20 mouse cellular contexts compared by ENCODE assay signal in the genomic region with DNA sequence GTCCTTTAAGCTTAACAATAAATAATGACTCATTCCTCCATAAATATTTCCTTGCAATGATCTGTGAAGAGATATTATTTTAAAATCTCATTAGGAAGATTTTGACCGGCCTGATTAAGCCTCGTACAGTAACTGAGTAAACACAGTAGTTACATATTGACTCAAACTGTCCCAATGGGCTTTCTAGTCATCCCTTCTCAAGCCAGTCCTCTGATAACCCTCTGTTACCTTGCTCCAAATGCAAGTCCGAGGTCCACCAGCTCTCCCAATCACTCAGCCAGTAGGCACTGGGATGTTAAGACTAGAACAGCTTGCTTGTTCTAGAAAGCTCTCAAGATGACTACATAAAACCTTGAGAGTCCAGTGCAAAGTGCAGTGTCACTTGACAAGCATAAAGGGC.
DNase-seq lines count a peak whose midpoint lies in the region; ATAC-seq and TF ChIP-seq lines count a peak whose summit lies in the region.
"Had no signal": no experiment of that assay in that cellular context is flagged by ENCODE, and none has a peak within 500 bp of the region (broad histone marks: within the 10 kb centered on the region; RNA-seq: fewer than 3 reads in every experiment).

No protein-coding gene starts in this region.

- in situ Hi-C loops in Patski (cut with MboI; ENCODE audit: low pct_unique_long_range_greater_than_20kb) = no loop called here

- POLR2A ChIA-PET in Patski (lab: Charles Lee) = no interaction called here

- H3K4me3 ChIP-seq in heart, embryonic 10.5 days = no peak overlapping the region
- H3K4me3 ChIP-seq in bone marrow macrophage, adult 2 months (ENCODE audit: insufficient read depth, low read length) = no peak overlapping the region
- H3K4me3 ChIP-seq in intestine, embryonic 16.5 days (ENCODE audit: low read length) = no peak overlapping the region
- H3K4me3 ChIP-seq: embryonic facial prominence, embryonic 10.5 days; embryonic facial prominence, embryonic 12.5 days; forebrain, embryonic 13.5 days; forebrain, embryonic 15.5 days had no signal

- peak; percentile 79 for ATAC-seq in Patski
- no peak for ATAC-seq in intestine, embryonic 16.5 days
- ATAC-seq: activated CD4-positive, CD25-positive, alpha-beta regulatory T cell, adult 4 months; forebrain, embryonic 13.5 days; forebrain, embryonic 15.5 days; forebrain, postnatal 0 days had no signal

- no peak overlapping the region for H3K9ac ChIP-seq in intestine, embryonic 16.5 days (ENCODE audit: low read depth, low read length)
- H3K9ac ChIP-seq: embryonic facial prominence, embryonic 12.5 days; forebrain, embryonic 13.5 days; forebrain, embryonic 15.5 days; forebrain, postnatal 0 days had no signal

- H3K27ac ChIP-seq in heart, embryonic 10.5 days = no peak overlapping the region
- peak overlapping the region; percentile 41 for H3K27ac ChIP-seq in bone marrow macrophage, adult 2 months (ENCODE audit: insufficient read depth, low read depth, low read length)
- H3K27ac ChIP-seq in intestine, embryonic 16.5 days (ENCODE audit: low read length) = no peak overlapping the region
- H3K27ac ChIP-seq: embryonic facial prominence, embryonic 10.5 days; embryonic facial prominence, embryonic 12.5 days; forebrain, embryonic 13.5 days; forebrain, embryonic 15.5 days had no signal

- DNase-seq in heart, embryonic 10.5 days (ENCODE audit: low spot score) = peak; percentile 36
- DNase-seq in heart, adult 8-10 months (ENCODE audit: low spot score) = no peak
- DNase-seq in Patski (ENCODE audit: low read depth, low spot score) = no peak
- DNase-seq: adrenal gland, adult 8-10 months; adrenal gland, postnatal 14 days; adrenal gland, postnatal 36 days; cerebellum, adult 11 months; cerebellum, adult 18-20 months; cerebellum, adult 8-10 months; cerebellum, adult 9-11 months; cerebellum, postnatal 14 days; cerebellum, postnatal 36 days; forebrain, postnatal 0 days had no signal

- CTCF ChIA-PET in Patski (lab: Charles Lee) = no interaction called here

- no peaks in the 10 kb centered on the region for H3K27me3 ChIP-seq in heart, embryonic 10.5 days (ENCODE audit: insufficient read depth, poor library complexity, severe bottlenecking)
- no peaks in the 10 kb centered on the region for H3K27me3 ChIP-seq in Patski
- no peaks in the 10 kb centered on the region for H3K27me3 ChIP-seq in intestine, embryonic 16.5 days (replicated peaks; ENCODE audit: control insufficient read depth, insufficient read depth, low read length)
- H3K27me3 ChIP-seq: embryonic facial prominence, embryonic 12.5 days; forebrain, embryonic 13.5 days; forebrain, embryonic 15.5 days had no signal

- WGBS in heart, embryonic 10.5 days = 78% methylated on average over 3 of the region's 3 CpGs
- 42% methylated on average over 3 of the region's 3 CpGs for WGBS in intestine, embryonic 16.5 days

- no peak for TF ChIP-seq CTCF in Patski (IDR thresholded peaks at IDR 0.05)
- TF ChIP-seq CTCF in bone marrow macrophage, adult 2 months (IDR thresholded peaks at IDR 0.05; ENCODE audit: low read depth, low read length) = no peak

- H3K36me3 ChIP-seq in heart, embryonic 10.5 days = no peaks in the 10 kb centered on the region
- no peaks in the 10 kb centered on the region for H3K36me3 ChIP-seq in intestine, embryonic 16.5 days (ENCODE audit: control insufficient read depth, insufficient read depth, low read length)
- H3K36me3 ChIP-seq: embryonic facial prominence, embryonic 10.5 days; embryonic facial prominence, embryonic 12.5 days; forebrain, embryonic 15.5 days had no signal

- H3K4me2 ChIP-seq in intestine, embryonic 16.5 days (ENCODE audit: low read depth, low read length) = no peak overlapping the region
- H3K4me2 ChIP-seq: embryonic facial prominence, embryonic 12.5 days; forebrain, embryonic 13.5 days; forebrain, embryonic 15.5 days had no signal

- H3K9me3 ChIP-seq in heart, embryonic 10.5 days = no peaks in the 10 kb centered on the region
- no peaks in the 10 kb centered on the region for H3K9me3 ChIP-seq in intestine, embryonic 16.5 days (ENCODE audit: control insufficient read depth, low read length)
- H3K9me3 ChIP-seq: embryonic facial prominence, embryonic 10.5 days; embryonic facial prominence, embryonic 12.5 days; forebrain, embryonic 13.5 days; forebrain, embryonic 15.5 days had no signal

- no peaks in the 10 kb centered on the region for H3K4me1 ChIP-seq in heart, embryonic 10.5 days
- peaks cover 6% of the 10 kb centered on the region for H3K4me1 ChIP-seq in bone marrow macrophage, adult 2 months (ENCODE audit: control insufficient read depth, insufficient read depth, low read length)
- H3K4me1 ChIP-seq in intestine, embryonic 16.5 days (ENCODE audit: control insufficient read depth, insufficient read depth, low read length) = no peaks in the 10 kb centered on the region
- H3K4me1 ChIP-seq: embryonic facial prominence, embryonic 10.5 days; embryonic facial prominence, embryonic 12.5 days; forebrain, embryonic 13.5 days; forebrain, embryonic 15.5 days had no signal

- no peak for TF ChIP-seq POLR2A in bone marrow macrophage, adult 2 months (IDR thresholded peaks at IDR 0.05; ENCODE audit: borderline replicate concordance, low read depth, low read length)
